Mouse (Mus musculus): ENCODE data around the gene Olfr513.

Gene Olfr513

DNA sequence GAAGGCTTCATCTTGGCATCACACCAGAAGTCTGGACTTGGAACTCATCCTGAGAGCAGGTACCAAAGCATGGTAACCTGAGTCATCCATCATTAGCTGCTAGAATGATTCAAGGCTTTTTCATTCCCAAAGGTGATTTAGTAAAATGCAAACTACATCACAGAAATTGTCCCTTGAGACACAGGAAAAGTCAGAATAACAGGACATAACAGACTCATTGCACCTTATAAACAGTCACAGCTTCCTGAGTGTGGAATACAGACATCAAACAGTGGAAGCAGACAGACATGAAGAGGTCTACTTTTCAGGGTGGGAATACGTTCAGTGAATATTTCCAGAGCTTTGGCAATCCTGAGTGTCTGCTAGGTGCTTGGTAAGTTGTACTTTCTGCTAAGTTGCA lies at the start of gene Olfr513:
Gene Olfr513, plus strand, starts transcription at position 301 of the 400 bp plus-strand sequence.
- DNase-seq (ENCODE audit: low spot score in 2 of 2): no peak

DNA sequence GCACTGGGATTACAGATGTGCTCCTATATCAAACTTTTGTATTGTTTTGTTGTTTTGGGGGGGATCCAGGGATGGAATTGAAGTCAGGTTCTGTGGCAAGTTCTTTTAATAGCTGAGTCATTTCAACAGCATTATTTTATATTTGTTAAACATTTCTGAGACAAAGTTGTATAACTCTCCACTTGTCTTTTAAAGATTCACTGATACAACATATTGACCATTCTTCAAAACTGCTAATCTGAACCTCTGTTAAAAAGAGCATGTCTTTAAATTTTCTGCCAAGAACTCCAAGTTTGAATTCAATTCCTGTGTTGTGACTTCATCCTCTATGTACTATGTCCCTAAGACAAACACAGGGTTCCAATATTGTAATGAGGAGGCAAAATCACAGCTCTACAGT lies 37.8 kb upstream of the Olfr513 start, which contains the start of gene Olfr512:
Gene Olfr512, plus strand, starts transcription at position 301 of the 400 bp plus-strand sequence.
- no peak for DNase-seq (ENCODE audit: low spot score in 2 of 2)

DNA sequence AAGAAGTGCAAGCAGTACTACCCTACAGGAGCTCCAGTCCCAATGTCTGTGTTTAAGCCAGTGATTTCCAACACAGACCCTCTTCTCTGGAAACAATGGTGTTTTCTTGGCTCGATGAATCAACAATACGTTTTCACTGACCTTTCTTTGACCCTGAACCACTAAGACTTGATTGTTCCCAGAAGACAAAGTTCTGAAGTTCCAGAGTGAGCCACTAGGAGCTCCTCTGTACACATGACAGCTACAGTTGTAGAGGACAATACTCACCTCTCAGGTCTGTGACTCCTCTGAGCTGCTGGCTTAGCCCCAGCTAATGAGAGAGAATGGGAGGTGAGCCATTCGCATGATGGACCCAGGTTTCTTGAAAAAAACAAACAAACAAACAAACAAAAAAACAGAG lies 9.6 kb downstream of the Olfr513 start:
- no peak for DNase-seq (ENCODE audit: low spot score in 2 of 2)

DNA sequence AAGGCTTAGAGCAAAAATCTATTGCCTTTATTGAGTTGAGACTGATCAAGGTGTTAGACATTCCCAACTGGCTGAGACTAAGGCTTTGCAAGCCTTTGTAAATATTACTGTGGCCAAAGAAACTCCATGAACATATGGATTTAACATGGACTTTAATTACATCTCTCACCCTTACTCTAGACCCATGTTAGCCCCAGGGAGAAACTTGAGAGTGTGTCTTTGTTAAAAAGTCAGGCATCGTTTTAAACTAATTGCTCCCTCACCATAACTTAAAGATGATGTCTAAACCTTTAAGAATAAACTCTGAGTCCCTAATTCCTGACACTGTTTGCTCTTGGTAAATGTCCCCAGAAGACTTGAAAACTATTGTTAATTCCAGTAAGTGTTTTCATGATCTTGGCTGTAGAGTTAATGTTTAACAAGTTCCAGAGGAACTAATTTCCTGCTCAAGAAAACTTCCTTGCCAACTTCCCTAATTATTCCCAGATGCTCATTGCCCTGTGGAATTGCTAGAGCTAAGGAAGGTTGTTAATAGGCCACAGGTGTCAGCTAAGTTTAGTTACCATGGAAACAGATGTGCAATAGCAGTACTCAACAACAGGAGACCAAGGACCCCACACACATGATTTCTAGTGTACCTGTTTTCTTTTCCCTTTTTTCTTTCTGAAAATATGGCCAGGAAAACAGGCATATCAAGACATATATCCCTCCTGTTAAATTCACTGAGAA lies 46.6 kb downstream of the Olfr513 start:
- no peak for DNase-seq (ENCODE audit: low spot score in 2 of 2)

Data from urinary bladder, postnatal 36 days (tissue).